Mouse (Mus musculus) megakaryocyte progenitor cell, adult 5-6 weeks (primary cell): ENCODE measurements around the gene Thtpa. TPM values are rescaled to one million over a fixed set of nuclear protein-coding genes. Genes with fewer than 3 reads are reported as not detected.

Source experiments
- ATAC-seq: replicated peaks from 2 replicates; pipeline ENCODE4 v1.8.0; 2016; ENCODE audit warnings: mild to moderate bottlenecking, moderate TSS enrichment, inconsistent platforms; ENCODE audit not compliant: poor library complexity
- total RNA-seq, 2 experiments: library from RNA; stranded (forward) in 1 of 2; stranded (reverse) in 1 of 2; fragments of 157-497, 149-512 nt in 1 of 2; fragments of 200-1000 nt in 1 of 2; gene quantifications; 2 replicates each; pipeline versions ENCODE4 v1.2.3 to v1.2.4; 2015 to 2017

Thtpa gene
- total RNA-seq, 2 experiments from 2014 or later: 7.3 to 10.9 TPM

DNA sequence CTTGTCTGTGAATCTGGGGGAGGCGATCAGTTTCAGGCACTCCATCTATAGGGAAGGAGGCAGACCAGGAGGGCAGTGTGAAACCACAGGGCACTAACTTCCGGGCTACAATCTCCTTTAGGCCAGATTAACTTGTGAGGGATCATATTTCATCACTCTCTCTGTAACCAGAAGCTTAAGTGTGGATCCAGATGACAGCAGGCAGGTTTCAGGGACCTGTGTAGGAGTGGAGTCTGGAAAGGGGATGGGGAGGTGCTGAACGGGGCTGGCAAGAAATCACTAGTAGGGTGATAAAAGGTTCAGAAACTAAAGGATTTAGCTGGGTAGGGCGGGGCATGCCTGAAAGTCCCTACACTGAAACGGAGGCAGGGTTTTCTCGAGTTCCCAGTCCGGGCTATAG is 10.8 kb downstream of the Thtpa start:
- ATAC-seq: no peak

DNA sequence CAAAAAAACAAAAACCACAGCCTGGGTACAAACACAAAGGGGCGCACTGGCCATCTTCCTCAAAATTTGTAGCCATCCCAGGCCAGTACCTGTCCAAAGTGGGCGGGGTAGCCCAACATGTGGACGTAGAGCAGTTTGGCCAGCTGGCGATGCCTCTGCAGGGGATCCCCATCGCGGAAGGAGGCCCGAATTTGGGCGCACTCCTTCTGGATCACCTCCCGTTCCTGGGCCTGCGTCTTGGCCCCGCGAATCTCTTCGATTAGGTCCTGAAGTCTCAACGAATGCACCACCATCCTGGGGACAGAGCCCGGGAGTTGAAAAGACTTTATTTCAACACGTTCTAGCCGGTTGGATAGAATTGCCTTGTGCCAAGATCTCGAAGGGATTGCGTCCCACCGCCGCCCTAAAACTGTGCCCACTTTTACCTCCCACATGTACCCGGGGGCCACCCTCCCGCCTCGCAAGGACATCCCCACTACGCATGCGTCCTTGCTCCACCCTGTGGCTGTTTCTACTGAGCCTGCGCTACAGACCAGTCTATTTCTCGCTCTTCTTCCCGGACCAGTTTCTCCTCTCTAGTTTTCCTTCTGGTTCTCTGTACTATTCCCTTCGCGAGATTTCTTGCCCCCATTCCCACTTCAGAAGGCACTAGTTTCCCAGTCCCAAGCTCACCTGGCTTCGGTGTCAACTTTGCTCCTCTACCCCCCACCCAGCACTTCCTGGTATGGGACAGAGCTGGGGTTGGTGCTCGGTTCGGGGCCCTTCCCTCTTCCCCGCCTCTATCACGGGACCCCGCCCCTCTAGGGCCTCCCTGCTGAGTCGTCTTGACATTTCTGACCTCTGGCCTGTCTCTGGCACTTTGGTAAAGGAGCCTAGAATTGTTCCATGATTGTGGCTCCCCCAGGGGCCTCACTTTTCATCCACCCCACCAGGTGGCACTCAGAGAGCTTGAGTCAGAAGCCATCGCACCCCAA is 11.5 kb downstream of the Thtpa start, which contains the start of gene Ap1g2:
Gene Ap1g2 (minus strand): TSS at position 758 of the 974 bp plus-strand sequence.
- ATAC-seq: peak; percentile 91

DNA sequence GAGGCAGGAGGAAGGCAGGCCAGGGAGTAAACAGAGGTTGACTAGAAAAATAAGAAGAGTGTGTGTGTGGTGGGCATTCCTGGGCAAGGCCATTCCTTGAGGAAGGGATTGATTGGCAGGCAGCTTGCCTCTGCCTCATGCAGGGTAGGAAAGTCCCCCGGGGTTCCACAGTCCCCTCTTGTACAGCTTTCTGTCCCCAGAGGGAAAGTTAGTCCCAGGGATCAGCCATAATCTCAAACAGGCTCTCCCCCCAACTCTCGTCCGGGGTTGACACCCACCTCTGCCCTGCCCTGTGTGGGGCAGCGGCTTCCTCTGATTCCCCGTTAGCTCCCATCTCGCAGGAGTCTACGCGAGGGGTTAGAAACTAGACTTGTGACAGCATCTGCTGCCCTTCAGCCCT is 12.4 kb downstream of the Thtpa start:
- no peak for ATAC-seq

- ATAC-seq: no peak
These were observed 13.8 kb downstream of the Thtpa start for GRCm38 (mm10) chr14:55108202-55108870.

DNA sequence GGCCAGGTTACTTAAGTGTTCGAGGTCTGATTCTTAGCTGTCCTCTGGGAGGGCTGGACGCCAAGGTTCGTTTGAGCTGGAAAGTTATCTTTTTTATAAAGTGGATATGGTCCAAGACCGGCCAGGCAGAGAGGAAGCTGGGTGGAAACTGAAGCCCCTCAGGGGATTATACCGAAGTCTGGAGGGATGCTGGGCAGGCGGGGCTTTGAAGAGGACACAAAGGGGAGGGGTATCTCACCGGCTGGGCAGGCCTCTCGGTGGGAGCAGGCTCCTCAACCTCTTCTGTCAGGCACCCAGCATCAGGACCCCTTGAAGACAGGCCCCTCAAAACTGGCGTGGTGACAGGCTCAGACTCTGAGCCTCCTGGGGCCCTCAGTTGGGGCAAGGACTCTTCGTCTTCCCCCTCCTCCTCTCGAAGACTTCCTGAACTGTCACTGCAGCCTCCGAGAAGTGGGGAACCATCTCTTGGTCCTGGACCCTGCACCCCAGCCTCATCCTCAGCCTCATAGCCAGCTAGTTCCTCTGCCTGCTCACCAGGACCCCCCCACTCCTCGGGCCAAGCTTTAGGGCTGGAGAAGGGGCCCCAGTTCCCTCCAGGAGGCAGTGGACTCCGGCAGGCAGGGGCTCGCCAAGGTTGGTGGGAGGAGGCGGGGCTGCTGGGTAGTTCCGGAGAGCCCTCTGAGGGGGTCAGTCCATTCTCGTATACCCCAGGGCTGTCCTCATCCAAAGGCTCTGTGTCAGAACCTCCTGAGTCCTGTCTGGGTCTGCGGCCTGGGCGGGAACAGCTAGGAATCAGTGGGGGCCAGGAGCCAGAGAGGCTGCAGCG is 14.7 kb downstream of the Thtpa start:
- no peak for ATAC-seq

- no peak for ATAC-seq
These were observed 15.5 kb downstream of the Thtpa start for GRCm38 (mm10) chr14:55110076-55110475.

DNA sequence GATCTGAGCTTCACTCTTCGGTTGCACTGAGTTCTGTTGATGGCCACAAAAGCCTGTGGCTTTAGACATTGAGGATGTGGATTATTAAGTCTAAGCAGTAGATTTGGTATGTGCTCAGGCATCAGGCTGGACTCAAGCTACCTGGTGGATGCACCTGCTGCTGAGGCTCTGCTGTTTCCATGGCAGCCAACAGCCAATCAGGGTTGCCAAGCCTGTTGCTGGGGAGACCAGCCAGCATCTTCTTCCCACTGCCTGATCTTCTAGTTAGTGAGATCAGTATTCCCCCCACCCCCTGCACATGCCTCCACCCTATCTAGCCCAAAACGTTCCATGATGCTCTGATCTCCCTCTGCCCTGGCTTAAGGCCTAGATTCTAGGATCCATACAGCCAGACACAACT is 17.1 kb downstream of the Thtpa start:
- ATAC-seq: no peak

GRCm38 (mm10) chr14:55113351-55113974 is 18.9 kb downstream of the Thtpa start:
- ATAC-seq: no peak

DNA sequence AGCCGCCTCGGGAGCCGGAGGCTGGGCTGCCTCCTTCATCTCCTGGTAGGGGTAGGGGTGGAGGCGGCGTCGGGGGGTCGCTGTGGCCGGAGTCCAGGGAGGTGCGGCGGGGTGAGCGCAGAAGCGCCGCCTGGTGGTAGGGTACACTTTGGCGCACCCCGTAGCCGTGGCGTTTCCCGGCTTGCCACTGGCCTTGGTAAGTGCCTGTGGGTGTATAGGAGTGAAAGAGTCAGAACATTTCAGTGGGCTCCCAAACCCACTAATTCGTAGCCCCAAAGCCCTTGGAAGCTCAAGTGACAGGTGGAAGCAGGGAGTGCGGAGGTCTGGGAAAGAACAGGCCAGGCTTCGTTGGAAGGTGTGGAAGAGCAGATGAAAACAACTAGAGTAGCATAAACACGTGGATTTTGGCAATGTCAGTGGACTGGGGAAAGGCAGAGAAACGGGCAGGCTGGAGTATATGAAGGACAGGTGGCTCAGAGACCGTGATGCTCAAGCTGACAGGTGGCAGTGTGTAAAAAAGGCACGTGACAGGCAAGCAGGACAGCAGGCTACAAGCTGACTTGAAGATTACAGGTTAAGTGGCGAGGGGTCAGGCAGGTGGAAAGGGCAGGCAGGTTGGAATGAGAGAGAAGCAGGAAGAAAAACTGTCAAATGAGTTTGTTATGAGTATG is 19.5 kb downstream of the Thtpa start:
- ATAC-seq: 0 out of 2 replicates have a peak, but pooled peaks have one; percentile 38

DNA sequence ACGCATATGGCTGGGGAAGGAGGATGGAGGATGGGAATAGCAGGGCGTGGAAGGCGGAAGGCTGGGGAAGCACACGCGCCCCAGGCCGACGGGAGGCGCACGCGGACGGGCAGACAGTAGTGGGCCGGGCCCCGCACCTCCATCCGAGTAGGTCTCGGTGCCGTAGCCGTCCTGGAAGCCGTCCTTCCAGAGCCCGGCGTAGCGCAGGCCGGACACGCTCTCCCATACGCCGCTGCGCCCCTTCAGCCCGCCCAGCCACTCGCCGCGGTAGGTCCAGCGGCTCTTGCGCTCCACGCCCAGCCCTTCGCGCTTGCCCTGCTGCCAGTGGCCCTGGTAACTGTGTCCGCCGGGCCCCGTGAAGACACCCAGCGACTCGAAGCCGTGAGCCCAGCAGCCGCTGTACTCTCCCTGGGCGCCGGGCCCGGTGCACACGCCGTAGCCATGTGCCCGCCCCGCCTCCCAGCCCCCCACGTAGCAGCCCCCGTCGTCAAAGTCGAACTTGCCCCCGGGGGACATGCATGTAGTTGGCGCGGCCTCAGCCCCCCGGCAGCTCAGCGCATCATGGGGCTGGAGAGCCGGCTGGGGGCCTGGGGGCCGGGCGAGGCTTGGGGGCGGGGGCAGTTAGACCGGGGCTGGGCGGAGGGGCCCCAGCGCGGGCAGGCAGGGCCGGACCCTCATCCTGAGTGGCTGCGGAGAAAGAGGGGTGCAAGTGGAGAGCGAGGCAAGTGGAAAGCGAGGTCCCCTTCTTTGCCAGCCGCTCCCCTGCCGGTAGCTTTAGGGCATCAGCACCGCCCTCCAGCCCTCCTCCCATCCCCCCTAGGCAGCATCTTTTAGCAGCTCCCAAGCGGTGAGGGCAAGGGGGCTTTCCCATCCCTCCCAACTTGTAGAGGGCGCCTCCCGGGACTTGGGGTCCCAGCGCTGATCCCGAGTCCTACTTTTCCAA is 20.4 kb downstream of the Thtpa start:
- ATAC-seq: peak; percentile 48

DNA sequence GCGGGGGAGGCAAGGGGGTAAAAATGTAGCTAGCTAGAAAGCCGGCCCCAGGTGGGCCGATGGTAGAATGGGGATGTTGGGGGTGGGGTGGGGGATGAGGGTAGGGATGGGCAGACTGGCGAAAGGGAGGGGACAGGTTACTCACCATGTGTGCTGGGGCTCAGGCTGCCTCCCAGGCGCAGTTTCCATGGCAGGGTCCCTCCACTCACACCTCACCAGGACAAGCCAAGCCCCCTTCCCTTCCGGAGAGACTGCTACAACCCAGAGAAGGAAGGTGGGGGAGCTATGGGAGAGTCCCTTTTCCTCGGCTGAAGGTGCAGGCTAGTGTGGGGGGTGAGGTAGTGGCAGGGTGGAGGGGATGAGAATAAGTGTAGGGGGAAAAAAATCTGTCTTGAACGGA is 21.3 kb downstream of the Thtpa start:
- ATAC-seq: no peak

- no peak for ATAC-seq
These were observed 22.0 kb downstream of the Thtpa start, which contains the start of gene Jph4 for GRCm38 (mm10) chr14:55116425-55117200. Gene Jph4, minus strand, starts transcription at chr14:55116935.

GRCm38 (mm10) chr14:55118852-55119251 is 24.3 kb downstream of the Thtpa start:
- no peak for ATAC-seq

DNA sequence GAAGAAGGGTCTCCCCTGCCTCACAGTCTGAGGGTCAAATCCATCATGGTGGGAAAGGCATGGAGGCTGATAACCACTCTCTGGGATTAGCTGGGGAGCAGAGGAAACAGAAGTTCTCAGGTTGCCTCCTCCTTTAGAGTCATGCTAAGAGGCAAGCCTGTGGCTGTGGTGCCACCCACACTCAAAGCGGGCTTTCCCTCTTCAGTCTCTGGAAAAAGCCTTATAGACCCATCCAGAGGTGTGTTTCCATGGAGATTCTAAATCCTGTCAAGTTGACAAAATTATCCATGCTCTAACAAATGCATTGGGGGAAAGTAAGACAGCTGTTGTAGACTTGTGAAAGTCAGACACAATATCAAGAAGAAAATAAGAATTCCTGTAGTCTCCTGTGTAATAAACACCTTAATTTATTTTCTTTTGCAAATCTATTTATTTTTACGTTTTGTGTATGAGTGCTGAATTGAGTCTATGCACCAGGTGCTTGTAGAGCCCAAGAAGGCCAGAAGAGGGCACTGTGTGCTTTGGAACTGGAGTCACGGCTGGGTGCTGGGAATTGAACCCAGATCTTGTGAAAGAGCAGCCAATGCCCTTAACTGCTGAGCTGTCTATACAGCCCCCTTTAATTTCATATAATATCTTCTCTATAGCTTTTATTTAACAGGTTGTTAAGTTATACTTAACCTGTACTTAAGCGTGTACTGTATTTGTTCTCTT is 25.0 kb downstream of the Thtpa start:
- peak; percentile 52; the same call in 1 of the 2 replicates for ATAC-seq

DNA sequence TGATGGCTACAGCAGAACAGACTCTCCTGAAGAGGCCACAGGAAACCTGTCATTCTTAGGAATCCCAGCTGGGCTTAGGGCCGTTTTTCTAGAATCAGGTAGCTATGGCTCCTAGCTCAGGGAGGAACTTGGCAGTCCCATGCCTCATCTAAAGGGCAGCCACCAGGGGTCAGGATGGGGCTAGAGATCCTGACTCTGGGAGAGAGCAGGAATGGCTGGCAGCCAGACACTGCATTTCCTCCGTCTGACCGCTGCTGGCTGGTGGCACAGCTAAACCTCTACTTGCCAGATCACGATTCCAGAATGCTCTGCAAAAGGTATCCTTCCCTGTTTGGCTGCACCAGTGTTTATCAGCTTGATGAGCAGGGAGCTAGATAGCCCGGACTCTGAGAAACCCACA is 27.4 kb downstream of the Thtpa start:
- peak; percentile 93 for ATAC-seq

GRCm38 (mm10) chr14:55122359-55122758 is 27.8 kb downstream of the Thtpa start:
- ATAC-seq: no peak

DNA sequence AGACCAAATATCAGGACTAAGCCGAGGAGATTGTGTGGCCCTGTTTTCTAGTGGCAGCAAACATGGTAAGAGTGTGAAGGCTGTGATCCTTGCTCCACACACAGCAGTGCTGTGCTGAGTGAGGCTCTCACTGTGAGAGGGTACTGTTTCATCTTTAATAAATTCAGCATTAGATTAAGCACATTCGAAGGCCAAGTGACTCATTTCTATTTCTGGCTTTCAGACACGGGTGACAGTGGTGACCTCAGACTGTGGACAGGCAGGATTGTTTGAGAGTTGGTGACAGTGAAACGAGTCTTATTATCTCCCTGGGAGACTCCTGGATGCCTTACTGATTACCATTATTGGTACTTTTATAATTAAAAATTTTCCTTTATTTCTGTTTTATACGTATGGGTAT is 31.1 kb downstream of the Thtpa start:
- no peak for ATAC-seq
